Comparison of ENCODE assay signal across 9 mouse cellular contexts in genomic region chr14:114913238-114913637, GRCm38 (mm10).
DNase-seq lines count a peak whose midpoint lies in the region; ATAC-seq and TF ChIP-seq lines count a peak whose summit lies in the region.
"Had no signal": no experiment of that assay in that cellular context is flagged by ENCODE, and none has a peak within 500 bp of the region (broad histone marks: within the 10 kb centered on the region; RNA-seq: fewer than 3 reads in every experiment).

No protein-coding gene starts in this region.

- peak; percentile 82 for ATAC-seq in common myeloid progenitor, adult 5-6 weeks (replicated peaks; ENCODE audit: low read depth, poor library complexity, severe bottlenecking)
- ATAC-seq in hindbrain, postnatal 0 days = no peak
- peak; percentile 56; the same call in 1 of the 2 replicates for ATAC-seq in neural tube, embryonic 14.5 days (ENCODE audit: low read depth)

- H3K36me3 ChIP-seq in hindbrain, postnatal 0 days (ENCODE audit: insufficient read depth, low read length) = no peaks in the 10 kb centered on the region
- H3K36me3 ChIP-seq in neural tube, embryonic 14.5 days (ENCODE audit: control insufficient read depth, insufficient read depth, low read length) = no peaks in the 10 kb centered on the region
- H3K36me3 ChIP-seq: limb, embryonic 15.5 days had no signal

- DNase-seq in kidney, adult 11 months = peak; percentile 2
- DNase-seq in kidney, adult 18-20 months = no peak
- DNase-seq in hindbrain, postnatal 0 days (ENCODE audit: low spot score) = peak; percentile 81
- DNase-seq in left cerebral cortex, adult 2 months (ENCODE audit: extremely low spot score in 1 of 2, low spot score in 2 of 2) = peak; percentile 23 to 32
- no peak for DNase-seq in spleen, adult 12 weeks (ENCODE audit: low spot score)
- no peak for DNase-seq in spleen, adult 18-20 months

- peak; percentile 72 for TF ChIP-seq CTCF in hindbrain, postnatal 0 days (IDR thresholded peaks at IDR 0.05; ENCODE audit: low read depth)
- peak; percentile 68 for TF ChIP-seq CTCF in left cerebral cortex, adult 2 months (IDR thresholded peaks at IDR 0.05)

- intact Hi-C loops in left cerebral cortex, adult 2 months (cut with DNase I) = loop anchor here (1.0 kb wide), 1 partner anchor 59 kb away; no protein-coding TSS in a partner anchor

- 41% methylated on average over 5 of the region's 5 CpGs for WGBS in hindbrain, postnatal 0 days
- 56% methylated on average over 5 of the region's 5 CpGs for whole genome bisulfite sequencing in neural tube, embryonic 14.5 days

- no peaks in the 10 kb centered on the region for H3K4me1 ChIP-seq in hindbrain, postnatal 0 days (ENCODE audit: insufficient read depth, low read length)
- H3K4me1 ChIP-seq in neural tube, embryonic 14.5 days (ENCODE audit: control insufficient read depth, insufficient read depth, low read length) = no peaks in the 10 kb centered on the region
- H3K4me1 ChIP-seq: limb, embryonic 15.5 days had no signal

- H3K4me3 ChIP-seq in hindbrain, postnatal 0 days (ENCODE audit: low read length) = no peak overlapping the region
- no peak overlapping the region for H3K4me3 ChIP-seq in left cerebral cortex, adult 2 months
- no peak overlapping the region for H3K4me3 ChIP-seq in neural tube, embryonic 14.5 days (ENCODE audit: low read depth, low read length)
- H3K4me3 ChIP-seq: limb, embryonic 15.5 days had no signal

- no peaks in the 10 kb centered on the region for H3K9me3 ChIP-seq in hindbrain, postnatal 0 days (ENCODE audit: low read length)
- no peaks in the 10 kb centered on the region for H3K9me3 ChIP-seq in neural tube, embryonic 14.5 days (ENCODE audit: control insufficient read depth, low read length)
- H3K9me3 ChIP-seq: limb, embryonic 15.5 days had no signal

- no peak overlapping the region for H3K27ac ChIP-seq in hindbrain, postnatal 0 days
- no peak overlapping the region for H3K27ac ChIP-seq in left cerebral cortex, adult 2 months
- H3K27ac ChIP-seq in neural tube, embryonic 14.5 days (ENCODE audit: low read depth, low read length) = no peak overlapping the region
- H3K27ac ChIP-seq: limb, embryonic 15.5 days had no signal

- H3K27me3 ChIP-seq in hindbrain, postnatal 0 days (ENCODE audit: insufficient read depth, low read length) = no peaks in the 10 kb centered on the region
- H3K27me3 ChIP-seq in neural tube, embryonic 14.5 days (ENCODE audit: control insufficient read depth, insufficient read depth, low read length) = no peaks in the 10 kb centered on the region
- H3K27me3 ChIP-seq: limb, embryonic 15.5 days had no signal

- no peak overlapping the region for H3K4me2 ChIP-seq in hindbrain, postnatal 0 days (ENCODE audit: low read depth, low read length)
- no peak overlapping the region for H3K4me2 ChIP-seq in neural tube, embryonic 14.5 days (ENCODE audit: low read depth, low read length)
- H3K4me2 ChIP-seq: limb, embryonic 15.5 days had no signal

- H3K9ac ChIP-seq in hindbrain, postnatal 0 days (replicated peaks; ENCODE audit: low read length) = no peak overlapping the region
- H3K9ac ChIP-seq in neural tube, embryonic 14.5 days (replicated peaks; ENCODE audit: low read depth, low read length) = no peak overlapping the region
- H3K9ac ChIP-seq: limb, embryonic 15.5 days had no signal

Comparison
In these comparisons a context has a peak if more than half of its experiments do, and no peak if none do; other contexts are left out.
1. DNase-seq: peak in kidney, adult 11 months (single experiment), hindbrain, postnatal 0 days (single experiment) and left cerebral cortex, adult 2 months (2 of 2); none in kidney, adult 18-20 months (single experiment), spleen, adult 12 weeks (single experiment) and spleen, adult 18-20 months (0 of 2).